Mouse (Mus musculus) neural tube, embryonic 11.5 days (tissue): ENCODE results near the gene Kif26b. TPM values are rescaled to one million over a fixed set of nuclear protein-coding genes. Genes with fewer than 3 reads are reported as not detected.

Experiments used
- ATAC-seq: fragments of 200-750 bp; cut with Nextera tagmentation; 2 replicates; pipeline ENCODE4 v1.8.0; 2017; ENCODE audit warnings: moderate number of reproducible peaks, mild to moderate bottlenecking, moderate TSS enrichment, moderate library complexity; ENCODE audit not compliant: insufficient read depth, low FRiP score, low TSS enrichment
- DNase-seq: peaks from one replicate; pipeline ENCODE4 v3.0.0-alpha.2; 2015; ENCODE audit warnings: low spot score
- H3K27ac ChIP-seq: fragments of 300-500 bp; sonication (generic); 2 replicates; pipeline ENCODE4 v1.5.1; 2014; ENCODE audit warnings: low read depth, mild to moderate bottlenecking, low read length
- H3K27me3 ChIP-seq: fragments of 300-500 bp; sonication (generic); 2 replicates; pipeline ENCODE4 v1.6.1; 2014; ENCODE audit warnings: mild to moderate bottlenecking, low read length, mixed read lengths; ENCODE audit not compliant: control insufficient read depth, insufficient read depth
- H3K36me3 ChIP-seq: fragments of 300-500 bp; sonication (generic); 2 replicates; pipeline ENCODE4 v1.6.1; 2014; ENCODE audit warnings: mild to moderate bottlenecking, low read length, moderate library complexity, mixed read lengths; ENCODE audit not compliant: control insufficient read depth, insufficient read depth
- H3K4me1 ChIP-seq: fragments of 300-500 bp; sonication (generic); 2 replicates; pipeline ENCODE4 v1.6.1; 2014; ENCODE audit warnings: low read length, mixed read lengths; ENCODE audit not compliant: control insufficient read depth, insufficient read depth
- H3K4me2 ChIP-seq: fragments of 300-500 bp; sonication (generic); 2 replicates; pipeline ENCODE4 v1.6.1; 2014; ENCODE audit warnings: low read depth, mild to moderate bottlenecking, moderate library complexity
- H3K4me3 ChIP-seq: fragments of 300-500 bp; sonication (generic); 2 replicates; pipeline ENCODE4 v1.5.1; 2014; ENCODE audit warnings: low read depth, low read length
- H3K9ac ChIP-seq: fragments of 300-500 bp; sonication (generic); 2 replicates; pipeline ENCODE4 v1.6.1; 2014; ENCODE audit warnings: mild to moderate bottlenecking, low read length
- H3K9me3 ChIP-seq: fragments of 300-500 bp; sonication (generic); 2 replicates; pipeline ENCODE4 v1.6.1; 2016; ENCODE audit warnings: low read length; ENCODE audit not compliant: control insufficient read depth
- WGBS: fragments of 180-500 bp; shearing (Covaris S2); extraction: QIAGEN DNeasy Blood & Tissue Kit; methylation state at CpG from one replicate; pipeline ENCODE4 v1.1.7; 2014; 5-methylcytosine and 5-hydroxymethylcytosine counted together
- polyA plus RNA-seq: library from polyadenylated mRNA; unstranded; fragments of >200 nt; fragmentation: Nextera tagmentation; extraction: Ambion mirVana; gene quantifications from 2 replicates; pipeline ENCODE4 v1.2.1, GENCODE M21; 2014

Kif26b gene
- polyA plus RNA-seq, 1 experiment from 2014 or later: 6.5 TPM

DNA sequence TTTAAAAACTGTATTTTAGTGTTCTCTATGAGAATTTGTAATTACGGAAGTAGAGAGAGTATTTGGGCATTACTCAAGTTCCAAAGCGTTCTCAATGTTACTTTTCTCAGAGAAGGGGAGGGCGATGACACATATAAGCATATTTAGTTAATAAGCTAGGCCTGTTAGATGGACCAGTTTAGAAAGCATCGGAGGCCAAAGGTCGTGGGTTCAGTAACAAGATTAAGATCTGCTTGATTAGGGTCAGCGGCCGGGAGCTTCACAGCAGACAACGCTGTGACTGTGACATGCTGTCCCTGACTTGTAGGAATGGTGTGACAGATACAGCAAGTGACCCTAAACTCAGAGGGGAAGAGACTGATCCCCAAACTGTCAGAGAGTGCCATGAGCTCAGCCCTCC lies 174.6 kb downstream of the Kif26b start:
- Histone ChIP-seq H3K36me3 (no peaks in the 10 kb centered on the region), H3K27me3 (no peaks in the 10 kb centered on the region), H3K4me3 (no peak overlapping the region), H3K9ac (no peak overlapping the region), H3K27ac (no peak overlapping the region), H3K4me2 (no peak overlapping the region), H3K4me1 (no peaks in the 10 kb centered on the region), H3K9me3 (no peaks in the 10 kb centered on the region)
- ATAC-seq: no peak
- DNase-seq: no peak
- 84% methylated on average over 8 of the region's 8 CpGs for WGBS

- DNase-seq: no peak
- Histone ChIP-seq H3K4me1 (no peaks in the 10 kb centered on the region), H3K9me3 (no peaks in the 10 kb centered on the region), H3K4me3 (no peak overlapping the region), H3K27me3 (no peaks in the 10 kb centered on the region), H3K36me3 (no peaks in the 10 kb centered on the region), H3K9ac (no peak overlapping the region), H3K4me2 (no peak overlapping the region), H3K27ac (no peak overlapping the region)
- WGBS: 27% methylated on average over 7 of the region's 7 CpGs
- no peak for ATAC-seq
Observed at GRCm38 (mm10) chr1:178707925-178708351, 179.0 kb downstream of the Kif26b start.

GRCm38 (mm10) chr1:178708356-178708755 lies 179.4 kb downstream of the Kif26b start:
- Histone ChIP-seq H3K27me3 (no peaks in the 10 kb centered on the region), H3K36me3 (no peaks in the 10 kb centered on the region), H3K9ac (no peak overlapping the region), H3K4me2 (no peak overlapping the region), H3K27ac (no peak overlapping the region), H3K4me1 (no peaks in the 10 kb centered on the region), H3K9me3 (no peaks in the 10 kb centered on the region), H3K4me3 (no peak overlapping the region)
- 61% methylated on average over 1 of the region's 1 CpGs for WGBS
- ATAC-seq (no peak), DNase-seq (no peak)

DNA sequence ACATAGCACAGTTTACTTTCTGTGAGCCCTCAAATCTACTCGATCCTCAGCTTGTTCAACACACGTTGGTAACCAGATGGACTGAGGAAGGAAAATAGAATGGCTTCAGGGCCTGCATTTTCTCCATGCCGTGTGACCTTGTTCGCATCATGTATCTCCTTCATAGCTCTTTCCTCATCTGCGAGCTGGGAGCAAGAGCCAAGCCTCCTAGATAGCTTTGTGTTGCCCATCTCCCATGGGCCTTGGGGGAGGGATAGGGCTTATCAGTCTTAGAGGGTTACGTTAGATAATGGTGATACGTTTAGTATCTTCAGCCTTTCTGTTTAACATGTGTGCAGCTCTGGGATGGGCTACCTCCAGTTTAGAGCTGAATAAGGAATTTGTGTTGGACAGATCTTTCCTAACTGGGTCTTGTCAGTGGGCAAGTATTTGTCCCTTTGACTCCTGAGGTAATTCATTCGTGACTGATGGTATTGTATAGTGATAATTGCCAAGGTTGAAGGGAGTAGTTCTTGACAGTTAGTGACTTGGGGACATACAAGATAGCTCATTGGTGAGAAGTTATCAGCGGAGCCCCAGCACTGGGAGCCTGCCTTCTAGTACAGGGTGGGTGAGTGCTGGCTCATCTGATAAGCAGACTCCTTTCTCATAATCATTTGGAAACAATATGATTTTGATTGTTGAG lies 183.4 kb downstream of the Kif26b start:
- Histone ChIP-seq H3K9me3 (no peaks in the 10 kb centered on the region), H3K9ac (no peak overlapping the region), H3K4me1 (no peaks in the 10 kb centered on the region), H3K4me2 (no peak overlapping the region), H3K27me3 (no peaks in the 10 kb centered on the region), H3K4me3 (no peak overlapping the region), H3K27ac (no peak overlapping the region), H3K36me3 (0 out of 2 replicates have a peak, but pooled peaks cover 2% of the 10 kb centered on the region)
- ATAC-seq: no peak
- DNase-seq: no peak
- WGBS: 90% methylated on average over 9 of the region's 9 CpGs

DNA sequence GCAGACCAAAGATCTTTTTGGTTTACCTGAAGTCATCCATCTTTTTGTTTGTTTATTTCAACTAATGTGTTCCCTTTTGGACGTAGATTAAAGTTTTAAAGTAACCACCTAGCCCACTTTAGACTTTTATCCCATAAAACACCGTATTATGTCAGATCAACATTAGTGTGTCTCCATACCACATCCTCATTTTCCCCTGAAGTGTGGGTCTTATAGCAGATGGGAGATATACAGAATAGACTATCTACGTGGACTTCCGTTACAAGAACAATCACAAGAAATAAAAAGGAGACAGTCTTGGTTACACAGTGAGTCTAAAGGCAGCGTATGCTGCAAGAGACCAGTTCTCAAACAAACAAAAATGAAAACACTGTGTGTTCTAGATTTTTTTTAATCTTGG lies 185.3 kb downstream of the Kif26b start:
- DNase-seq: no peak
- H3K4me3 ChIP-seq: no peak overlapping the region
- H3K9me3 ChIP-seq: no peaks in the 10 kb centered on the region
- H3K9ac ChIP-seq: no peak overlapping the region
- H3K27ac ChIP-seq: no peak overlapping the region
- 93% methylated on average over 5 of the region's 5 CpGs for WGBS
- no peaks in the 10 kb centered on the region for H3K4me1 ChIP-seq
- no peak overlapping the region for H3K4me2 ChIP-seq
- 0 out of 2 replicates have a peak, but pooled peaks cover 2% of the 10 kb centered on the region for H3K36me3 ChIP-seq
- ATAC-seq: no peak
- H3K27me3 ChIP-seq: no peaks in the 10 kb centered on the region

- ATAC-seq: no peak
- H3K4me3 ChIP-seq: no peak overlapping the region
- no peak overlapping the region for H3K27ac ChIP-seq
- no peak overlapping the region for H3K4me2 ChIP-seq
- H3K4me1 ChIP-seq: no peaks in the 10 kb centered on the region
- DNase-seq: no peak
- H3K9me3 ChIP-seq: no peaks in the 10 kb centered on the region
- no peaks in the 10 kb centered on the region for H3K27me3 ChIP-seq
- WGBS: 85% methylated on average over 2 of the region's 2 CpGs
- 0 out of 2 replicates have a peak, but pooled peaks cover 2% of the 10 kb centered on the region for H3K36me3 ChIP-seq
- no peak overlapping the region for H3K9ac ChIP-seq
Observed at GRCm38 (mm10) chr1:178716411-178716810, 187.5 kb downstream of the Kif26b start.

DNA sequence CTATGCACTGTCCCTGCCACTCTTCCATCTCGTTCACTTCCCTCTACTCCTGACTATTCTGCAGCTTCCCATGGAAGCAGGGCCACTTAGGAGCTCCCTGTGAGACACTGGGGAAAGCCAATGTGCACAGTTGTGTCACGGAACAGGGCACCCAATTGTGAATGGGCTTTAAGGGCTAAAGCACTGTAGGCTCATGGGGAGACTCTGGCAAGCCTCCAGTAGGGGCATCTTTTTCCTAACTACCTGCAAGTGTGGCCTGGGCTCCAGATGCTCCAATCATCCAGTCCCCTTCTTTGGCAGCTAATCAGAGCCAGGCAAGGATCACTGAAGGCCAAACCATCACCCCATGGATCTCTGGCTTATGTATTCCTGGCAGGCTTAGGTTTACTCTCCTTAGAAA lies 191.9 kb downstream of the Kif26b start:
- Histone ChIP-seq H3K9me3 (no peaks in the 10 kb centered on the region), H3K9ac (no peak overlapping the region), H3K27me3 (no peaks in the 10 kb centered on the region), H3K4me1 (no peaks in the 10 kb centered on the region), H3K27ac (no peak overlapping the region), H3K4me3 (no peak overlapping the region), H3K4me2 (no peak overlapping the region), H3K36me3 (0 out of 2 replicates have a peak, but pooled peaks cover 2% of the 10 kb centered on the region)
- 67% methylated on average over 2 of the region's 2 CpGs for WGBS
- ATAC-seq (no peak), DNase-seq (no peak)

DNA sequence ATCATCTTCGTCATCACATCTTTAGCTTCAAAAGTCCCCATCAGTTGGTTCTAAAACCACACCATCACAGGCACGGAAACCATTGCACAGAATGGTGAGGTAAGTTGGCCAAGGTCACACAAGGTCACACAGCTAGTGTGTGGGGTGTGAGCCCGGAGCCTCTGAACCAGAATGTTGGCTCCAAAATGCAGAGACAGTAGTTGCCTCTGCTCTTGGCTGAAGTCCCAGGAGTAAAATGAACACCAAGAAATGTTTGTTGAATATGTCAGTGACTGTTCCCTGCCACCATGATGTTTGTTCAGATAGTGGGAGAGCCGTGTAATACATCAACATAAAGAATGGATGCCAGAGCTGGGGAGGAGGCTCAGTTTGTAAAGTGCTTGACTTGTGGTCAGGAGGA lies 193.9 kb downstream of the Kif26b start:
- H3K27ac ChIP-seq: no peak overlapping the region
- no peak for ATAC-seq
- no peaks in the 10 kb centered on the region for H3K36me3 ChIP-seq
- no peak overlapping the region for H3K4me3 ChIP-seq
- no peaks in the 10 kb centered on the region for H3K4me1 ChIP-seq
- H3K9me3 ChIP-seq: no peaks in the 10 kb centered on the region
- DNase-seq: no peak
- no peak overlapping the region for H3K9ac ChIP-seq
- WGBS: 86% methylated on average over 4 of the region's 4 CpGs
- H3K4me2 ChIP-seq: no peak overlapping the region
- no peaks in the 10 kb centered on the region for H3K27me3 ChIP-seq

GRCm38 (mm10) chr1:178725536-178725935 lies 196.6 kb downstream of the Kif26b start:
- H3K4me3 ChIP-seq: no peak overlapping the region
- H3K27me3 ChIP-seq: no peaks in the 10 kb centered on the region
- DNase-seq (no peak), ATAC-seq (no peak)
- H3K9ac ChIP-seq: no peak overlapping the region
- no peak overlapping the region for H3K4me2 ChIP-seq
- H3K9me3 ChIP-seq: no peaks in the 10 kb centered on the region
- 72% methylated on average over 3 of the region's 3 CpGs for WGBS
- no peaks in the 10 kb centered on the region for H3K4me1 ChIP-seq
- H3K27ac ChIP-seq: no peak overlapping the region
- H3K36me3 ChIP-seq: no peaks in the 10 kb centered on the region
